Mouse (Mus musculus): ENCODE measurements around the gene Gatd1. TPM values are rescaled to one million over a fixed set of nuclear protein-coding genes. Genes with fewer than 3 reads are reported as not detected.

Gene Gatd1
- polyA plus RNA-seq, 1 experiment, result 41.5 TPM

DNA sequence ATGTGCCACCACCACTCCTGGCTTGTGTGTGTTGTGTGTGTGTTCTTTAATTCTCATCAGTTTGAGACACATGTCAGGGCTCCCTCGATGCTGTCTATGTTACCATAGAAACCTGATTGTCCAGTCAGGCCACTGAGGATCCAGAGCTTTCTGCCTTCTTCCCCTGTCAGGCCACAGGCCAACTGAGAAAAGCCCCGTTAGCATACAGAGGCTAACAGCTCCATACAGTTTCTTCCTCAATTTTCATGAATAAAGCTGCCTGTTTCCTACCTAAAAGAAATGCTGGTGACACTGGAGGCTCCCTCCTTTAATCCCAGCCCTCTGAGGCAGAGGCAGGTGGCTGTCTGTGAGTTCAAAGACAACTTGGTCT, 22.6 kb upstream of the Gatd1 start:
- H3K4me3 ChIP-seq (ENCODE audit: insufficient read depth, low read length), result peak overlapping the region; percentile 73
- TF ChIP-seq POLR2A (IDR thresholded peaks at IDR 0.05; ENCODE audit: low read depth, low read length) (no peak), CTCF (IDR thresholded peaks at IDR 0.05; ENCODE audit: borderline replicate concordance, insufficient read depth, low read length) (no peak)
- H3K4me1 ChIP-seq (ENCODE audit: control insufficient read depth, insufficient read depth, low read length), result 0 out of 2 replicates have a peak, but pooled peaks cover 10% of the 10 kb centered on the region
- no peak overlapping the region for H3K27ac ChIP-seq (ENCODE audit: insufficient read depth, low read length)

DNA sequence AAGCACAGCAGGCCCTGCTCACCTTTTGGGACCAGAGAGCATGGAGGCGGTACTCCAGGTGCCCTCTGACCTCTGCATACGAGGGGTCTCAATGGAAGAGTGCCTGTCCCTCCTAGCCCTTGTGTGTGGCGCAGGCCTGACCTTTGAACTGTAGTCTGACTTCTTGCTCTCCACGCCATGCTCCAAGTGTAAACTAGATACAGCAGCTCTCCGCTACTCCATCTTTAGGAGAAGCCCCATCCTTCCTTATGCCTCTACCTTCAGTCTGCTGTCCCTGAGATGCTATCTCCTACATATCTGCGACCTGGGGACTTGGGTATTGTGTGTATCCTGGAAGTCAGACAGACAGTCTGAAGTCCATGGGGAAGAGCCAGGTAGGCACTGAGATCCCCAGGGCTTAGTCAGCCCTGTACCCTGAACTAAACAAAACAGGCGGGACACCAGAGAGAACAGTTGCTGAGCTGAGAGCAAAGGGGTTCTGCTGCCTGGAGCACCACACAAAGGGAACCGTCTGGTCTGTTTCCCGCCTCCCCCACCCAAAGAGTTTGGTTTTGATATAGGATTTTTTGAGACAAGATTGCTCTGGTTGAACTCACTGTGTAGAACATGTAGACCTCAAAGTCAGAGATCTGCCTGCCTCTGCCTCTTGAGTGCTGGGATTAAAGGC, 22.1 kb upstream of the Gatd1 start:
- no peak for TF ChIP-seq POLR2A (IDR thresholded peaks at IDR 0.05; ENCODE audit: low read depth, low read length)
- no peak for TF ChIP-seq CTCF (IDR thresholded peaks at IDR 0.05; ENCODE audit: borderline replicate concordance, insufficient read depth, low read length)
- 0 out of 2 replicates have a peak, but pooled peaks cover 10% of the 10 kb centered on the region for H3K4me1 ChIP-seq (ENCODE audit: control insufficient read depth, insufficient read depth, low read length)
- no peak overlapping the region; the same call in 1 of the 2 replicates for H3K4me3 ChIP-seq (ENCODE audit: insufficient read depth, low read length)
- no peak overlapping the region for H3K27ac ChIP-seq (ENCODE audit: insufficient read depth, low read length)

- H3K4me3 ChIP-seq (ENCODE audit: insufficient read depth, low read length), result peak overlapping the region; percentile 47
- no peak overlapping the region for H3K27ac ChIP-seq (ENCODE audit: insufficient read depth, low read length)
- H3K4me1 ChIP-seq (ENCODE audit: control insufficient read depth, insufficient read depth, low read length), result 0 out of 2 replicates have a peak, but pooled peaks cover 7% of the 10 kb centered on the region
- TF ChIP-seq POLR2A (IDR thresholded peaks at IDR 0.05; ENCODE audit: low read depth, low read length) (peak; percentile 94), CTCF (IDR thresholded peaks at IDR 0.05; ENCODE audit: borderline replicate concordance, insufficient read depth, low read length) (no peak)
These were observed 21.4 kb upstream of the Gatd1 start for GRCm38 (mm10) chr7:141435129-141435855.

DNA sequence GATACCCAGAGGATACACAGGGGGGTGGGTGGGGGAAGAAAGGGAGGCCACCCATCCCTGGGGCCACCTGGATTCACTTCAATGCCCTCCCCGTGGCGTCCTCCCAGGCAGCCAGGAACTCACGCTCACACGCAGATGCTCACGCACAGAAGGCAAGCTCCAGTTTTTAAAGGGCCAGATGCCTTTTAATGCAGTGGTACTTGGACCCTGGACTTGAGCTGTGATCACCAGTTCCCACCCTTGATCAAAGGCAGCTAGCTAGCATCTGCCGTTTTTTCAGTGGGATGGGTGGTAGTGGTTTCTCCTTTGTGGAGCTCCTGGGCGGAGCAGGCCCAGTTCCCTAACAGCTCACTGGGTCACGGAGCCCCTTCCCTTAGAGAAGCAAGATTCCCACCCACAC, 20.5 kb upstream of the Gatd1 start:
- Histone ChIP-seq H3K27ac (ENCODE audit: insufficient read depth, low read length) (no peak overlapping the region), H3K4me3 (ENCODE audit: insufficient read depth, low read length) (peak overlapping the region; percentile 47), H3K4me1 (ENCODE audit: control insufficient read depth, insufficient read depth, low read length) (0 out of 2 replicates have a peak, but pooled peaks cover 7% of the 10 kb centered on the region)
- TF ChIP-seq POLR2A (IDR thresholded peaks at IDR 0.05; ENCODE audit: low read depth, low read length) (peak; percentile 45; the same call in 1 of the 2 replicates), CTCF (IDR thresholded peaks at IDR 0.05; ENCODE audit: borderline replicate concordance, insufficient read depth, low read length) (no peak)

- no peak for TF ChIP-seq POLR2A (IDR thresholded peaks at IDR 0.05; ENCODE audit: low read depth, low read length)
- no peak for TF ChIP-seq CTCF (IDR thresholded peaks at IDR 0.05; ENCODE audit: borderline replicate concordance, insufficient read depth, low read length)
- 0 out of 2 replicates have a peak, but pooled peaks cover 7% of the 10 kb centered on the region for H3K4me1 ChIP-seq (ENCODE audit: control insufficient read depth, insufficient read depth, low read length)
- peak overlapping the region; percentile 47 for H3K4me3 ChIP-seq (ENCODE audit: insufficient read depth, low read length)
- no peak overlapping the region for H3K27ac ChIP-seq (ENCODE audit: insufficient read depth, low read length)
These were observed 19.8 kb upstream of the Gatd1 start for GRCm38 (mm10) chr7:141433517-141434400.

DNA sequence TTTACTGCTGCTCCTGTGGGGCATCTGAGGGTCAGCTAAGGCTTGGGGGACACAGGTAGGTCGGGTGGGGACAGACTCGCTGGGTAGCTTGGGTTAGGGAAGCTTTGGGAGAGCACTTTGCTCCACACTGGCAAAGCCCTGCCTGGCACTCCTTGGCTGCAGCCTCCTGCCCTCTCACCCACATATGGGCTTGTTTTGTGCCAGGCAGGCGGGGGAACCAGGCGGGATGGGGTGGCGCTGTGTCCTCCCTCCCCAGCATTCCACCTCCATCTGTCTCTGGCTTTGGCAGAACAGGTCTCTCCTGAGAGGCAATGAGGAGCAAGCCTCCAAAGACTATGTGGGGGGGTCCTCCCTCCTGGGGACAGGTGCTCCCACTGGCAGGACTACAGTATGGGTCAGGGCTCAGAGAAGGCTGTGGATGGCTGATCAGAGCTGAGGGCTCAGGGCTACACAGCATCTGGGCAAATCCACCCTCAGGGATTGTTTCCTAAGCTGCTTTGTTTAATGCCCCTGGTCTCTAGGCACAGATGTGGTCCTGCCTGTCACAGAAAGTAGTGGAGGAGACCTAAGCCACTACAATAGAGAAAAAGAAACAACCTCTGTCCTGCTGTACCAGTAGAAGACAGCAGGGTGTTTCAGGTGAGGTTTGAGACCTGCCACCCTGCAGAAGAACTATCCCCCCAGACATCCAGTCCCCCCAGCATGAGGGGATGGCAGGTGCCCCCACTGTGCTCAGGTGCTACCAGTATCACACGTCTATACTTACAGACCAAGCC, 19.0 kb upstream of the Gatd1 start:
- H3K4me3 ChIP-seq (ENCODE audit: insufficient read depth, low read length), result no peak overlapping the region

DNA sequence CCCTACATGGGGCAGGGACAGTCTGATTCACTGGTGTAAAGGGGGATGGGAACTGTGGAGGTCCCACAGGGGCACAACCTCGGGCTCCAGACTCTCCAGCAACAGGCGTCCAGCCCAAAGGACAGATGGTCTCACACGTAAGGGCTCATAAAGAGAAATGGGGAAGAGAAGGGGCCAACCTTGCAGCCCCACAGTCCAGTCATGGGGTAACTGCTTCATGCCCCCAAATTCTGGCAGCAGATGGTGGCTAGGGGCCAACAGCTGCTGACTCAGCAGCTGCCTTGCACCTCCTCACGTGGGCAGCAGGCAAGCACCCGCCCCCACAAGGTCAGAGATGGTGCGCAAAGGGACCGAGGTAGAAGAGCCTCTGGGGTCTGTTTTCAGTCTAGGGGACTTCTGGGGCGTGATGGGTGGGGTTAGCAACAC, 18.3 kb upstream of the Gatd1 start:
- 0 out of 2 replicates have a peak, but pooled peaks cover 7% of the 10 kb centered on the region for H3K4me1 ChIP-seq (ENCODE audit: control insufficient read depth, insufficient read depth, low read length)
- no peak overlapping the region for H3K4me3 ChIP-seq (ENCODE audit: insufficient read depth, low read length)

More for the DNA sequence above, 19.0 kb upstream of the Gatd1 start:
- H3K27ac ChIP-seq (ENCODE audit: insufficient read depth, low read length), result no peak overlapping the region
- TF ChIP-seq POLR2A (IDR thresholded peaks at IDR 0.05; ENCODE audit: low read depth, low read length) (no peak), CTCF (IDR thresholded peaks at IDR 0.05; ENCODE audit: borderline replicate concordance, insufficient read depth, low read length) (no peak)
- H3K4me1 ChIP-seq (ENCODE audit: control insufficient read depth, insufficient read depth, low read length), result 0 out of 2 replicates have a peak, but pooled peaks cover 7% of the 10 kb centered on the region

DNA sequence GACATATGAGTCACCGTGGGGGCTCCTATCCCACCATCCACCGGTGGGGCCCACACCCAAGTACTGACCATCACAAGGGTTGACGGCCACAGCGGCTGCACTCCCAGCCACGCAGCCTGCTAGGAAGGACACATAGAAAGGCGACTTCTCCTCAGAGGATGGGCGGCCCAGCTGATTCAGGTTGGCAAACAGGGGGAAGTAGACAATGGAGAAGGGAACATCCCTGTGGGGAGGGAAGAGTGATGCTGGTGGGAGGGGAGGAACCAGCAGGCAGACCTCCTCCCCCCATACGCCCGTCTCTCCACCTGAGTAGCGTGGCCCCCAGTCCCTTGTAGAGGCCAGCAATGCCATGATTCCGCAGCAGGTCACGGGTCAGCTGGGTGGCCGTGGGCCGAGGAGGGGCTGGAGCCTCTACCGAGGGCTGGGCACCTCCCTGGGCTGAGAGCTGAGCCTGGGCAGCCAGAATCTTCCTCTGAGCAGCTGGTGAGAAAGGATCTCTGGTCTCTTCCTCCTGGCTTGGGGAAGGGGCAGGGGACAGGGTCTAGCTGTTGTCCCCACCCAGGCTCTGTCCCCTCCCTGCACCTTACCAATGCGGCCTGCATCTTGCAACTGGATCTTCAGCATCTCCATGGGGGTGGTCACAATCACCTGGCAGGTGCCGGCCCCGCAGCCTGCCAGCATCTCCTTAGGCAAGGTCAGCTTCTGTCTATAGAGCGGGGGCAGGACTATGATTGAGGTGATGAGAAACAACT, 17.7 kb upstream of the Gatd1 start:
- no peak overlapping the region for H3K27ac ChIP-seq (ENCODE audit: insufficient read depth, low read length)
- no peak overlapping the region for H3K4me3 ChIP-seq (ENCODE audit: insufficient read depth, low read length)
- 0 out of 2 replicates have a peak, but pooled peaks cover 7% of the 10 kb centered on the region for H3K4me1 ChIP-seq (ENCODE audit: control insufficient read depth, insufficient read depth, low read length)
- TF ChIP-seq CTCF (IDR thresholded peaks at IDR 0.05; ENCODE audit: borderline replicate concordance, insufficient read depth, low read length) (no peak), POLR2A (IDR thresholded peaks at IDR 0.05; ENCODE audit: low read depth, low read length) (no peak)

More for the DNA sequence above, 18.3 kb upstream of the Gatd1 start:
- TF ChIP-seq CTCF (IDR thresholded peaks at IDR 0.05; ENCODE audit: borderline replicate concordance, insufficient read depth, low read length), result no peak
- TF ChIP-seq POLR2A (IDR thresholded peaks at IDR 0.05; ENCODE audit: low read depth, low read length), result no peak
- H3K27ac ChIP-seq (ENCODE audit: insufficient read depth, low read length), result no peak overlapping the region
